Mouse (Mus musculus) erythroblast, adult 5-6 weeks (primary cell): ENCODE measurements around the gene Abo. TPM values are rescaled to one million over a fixed set of nuclear protein-coding genes. Genes with fewer than 3 reads are reported as not detected.
A peak's percentile ranks its signal among the peaks of the same experiment; 100 is the strongest.
"Not testable (repeated sequence)": the region's sequence is repeated elsewhere in the genome, so short reads cannot be mapped to it uniquely, and the experiment has no call there.

Experiments used
- ATAC-seq: replicated peaks from 2 replicates; pipeline ENCODE4 v1.8.0; 2016; ENCODE audit warnings: moderate number of reproducible peaks, mild to moderate bottlenecking, moderate TSS enrichment, inconsistent platforms; ENCODE audit not compliant: poor library complexity, low FRiP score, severe bottlenecking
- total RNA-seq, 2 experiments: library from RNA; stranded (forward) in 1 of 2; stranded (reverse) in 1 of 2; fragments of 150-400 nt in 1 of 2; fragments of 200-764, 138-1000 nt in 1 of 2; gene quantifications; 2 replicates each; pipeline versions ENCODE4 v1.2.3 to v1.2.4; 2015 to 2017; ENCODE audit warnings: low replicate concordance in 2 of 2

Gene Abo
- total RNA-seq (2015; ENCODE audit: low replicate concordance) = not detected in 2 replicates
- not detected in 2 replicates for total RNA-seq (2017; ENCODE audit: low replicate concordance)

- ATAC-seq = no peak
These were observed at the start of gene Abo for GRCm38 (mm10) chr2:26864879-26865278. TSS of gene Abo (minus strand) at chr2:26864979.

GRCm38 (mm10) chr2:26914148-26914941 is 49.6 kb upstream of the Abo start:
- ATAC-seq = no peak

GRCm38 (mm10) chr2:26913416-26914147 is 48.8 kb upstream of the Abo start:
- no peak for ATAC-seq

- ATAC-seq = no peak
These were observed 47.5 kb upstream of the Abo start for GRCm38 (mm10) chr2:26912253-26912770.

GRCm38 (mm10) chr2:26910994-26911765 is 46.4 kb upstream of the Abo start:
- peak; percentile 47 for ATAC-seq

- peak; percentile 86 for ATAC-seq
These were observed 45.6 kb upstream of the Abo start, which contains the start of the genes Med22 and Rpl7a for GRCm38 (mm10) chr2:26910124-26910993. TSS of gene Med22 (minus strand) at chr2:26910677. TSS of gene Rpl7a (plus strand) at chr2:26910764.

- no peak for ATAC-seq
These were observed 44.6 kb upstream of the Abo start for GRCm38 (mm10) chr2:26909387-26909784.

GRCm38 (mm10) chr2:26908710-26909386 is 44.1 kb upstream of the Abo start:
- ATAC-seq = no peak

- no peak for ATAC-seq
These were observed 42.3 kb upstream of the Abo start for GRCm38 (mm10) chr2:26907109-26907508.

GRCm38 (mm10) chr2:26906431-26906830 is 41.7 kb upstream of the Abo start:
- ATAC-seq = no peak

- ATAC-seq = no peak
These were observed 41.2 kb upstream of the Abo start for GRCm38 (mm10) chr2:26905936-26906335.

- ATAC-seq = no peak
These were observed 38.5 kb upstream of the Abo start for GRCm38 (mm10) chr2:26903311-26903710.

GRCm38 (mm10) chr2:26902467-26903220 is 37.9 kb upstream of the Abo start, which contains the start of gene Surf6:
TSS of gene Surf6 (minus strand) at chr2:26902879.
- ATAC-seq = peak; percentile 91

- ATAC-seq = no peak
These were observed 37.1 kb upstream of the Abo start for GRCm38 (mm10) chr2:26901834-26902400.

- no peak for ATAC-seq
These were observed 36.0 kb upstream of the Abo start for GRCm38 (mm10) chr2:26900731-26901130.

GRCm38 (mm10) chr2:26895898-26896297 is 31.1 kb upstream of the Abo start:
- no peak for ATAC-seq

GRCm38 (mm10) chr2:26886170-26886569 is 21.4 kb upstream of the Abo start:
- ATAC-seq = not testable (repeated sequence)
